Mouse (Mus musculus) thymus, postnatal 36 days (tissue): Measurements from ENCODE around the gene Gna12.

Experiments
- DNase-seq, 2 experiments: peaks; one replicate each; pipeline ENCODE4 v3.0.0; 2022; ENCODE audit warnings: mixed read lengths in 2 of 2

Gene Gna12

GRCm38 (mm10) chr5:140794753-140795152 lies 35.5 kb downstream of the Gna12 start:
- DNase-seq = no peak

GRCm38 (mm10) chr5:140792233-140792632 lies 38.0 kb downstream of the Gna12 start:
- DNase-seq = no peak

GRCm38 (mm10) chr5:140790937-140791877 lies 39.0 kb downstream of the Gna12 start:
- DNase-seq = no peak

GRCm38 (mm10) chr5:140790392-140790791 lies 39.8 kb downstream of the Gna12 start:
- no peak for DNase-seq

DNA sequence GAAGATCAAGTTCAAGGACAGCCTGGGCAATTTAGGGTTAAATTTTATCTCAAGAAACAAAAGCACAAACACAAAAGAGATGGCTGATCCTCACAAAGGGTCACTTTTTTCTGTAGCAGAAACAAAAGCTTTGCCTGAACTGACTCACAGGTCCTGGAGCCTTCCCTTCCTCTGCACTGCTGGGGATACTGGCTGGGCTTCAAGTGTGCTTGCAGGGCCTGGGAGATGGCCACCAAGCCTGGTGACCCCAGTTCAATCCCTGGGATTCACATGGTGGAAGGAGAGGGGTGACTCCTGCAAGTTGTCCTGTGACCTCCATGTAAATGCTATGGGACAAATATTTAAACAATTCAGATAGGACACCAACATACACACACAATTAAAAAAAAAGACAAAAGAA lies 40.7 kb downstream of the Gna12 start:
- no peak for DNase-seq

DNA sequence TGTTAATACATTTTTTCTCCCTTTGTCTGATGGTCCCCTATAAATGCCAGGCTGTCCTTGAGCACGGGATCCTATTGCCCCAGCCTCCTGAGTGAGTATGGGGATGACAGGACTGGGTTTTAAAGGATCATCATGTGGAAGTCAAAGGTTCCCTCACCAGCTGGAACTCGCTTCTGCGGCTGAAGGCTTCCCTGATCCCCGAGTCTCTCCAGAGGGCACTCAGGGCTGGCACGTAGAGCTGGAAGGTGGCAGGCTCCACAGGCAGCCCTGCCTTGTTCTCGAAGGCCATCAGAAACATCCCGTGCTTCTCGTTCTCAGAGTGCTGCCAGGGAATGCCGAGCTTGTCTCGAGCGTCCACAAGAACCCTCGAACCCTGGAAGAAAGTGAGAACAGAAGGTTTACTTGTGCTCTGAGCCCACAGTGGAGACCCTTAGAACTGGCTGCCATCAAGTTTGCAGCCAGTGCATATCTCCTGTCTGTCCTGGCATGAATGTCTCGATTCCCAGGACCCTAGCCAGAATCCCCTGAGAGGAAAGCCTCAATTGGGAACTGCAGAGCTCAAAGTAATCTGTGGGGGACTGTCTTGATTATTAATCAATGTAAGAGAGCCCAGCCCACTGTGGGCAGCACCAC lies 44.9 kb downstream of the Gna12 start:
- no peak for DNase-seq

DNA sequence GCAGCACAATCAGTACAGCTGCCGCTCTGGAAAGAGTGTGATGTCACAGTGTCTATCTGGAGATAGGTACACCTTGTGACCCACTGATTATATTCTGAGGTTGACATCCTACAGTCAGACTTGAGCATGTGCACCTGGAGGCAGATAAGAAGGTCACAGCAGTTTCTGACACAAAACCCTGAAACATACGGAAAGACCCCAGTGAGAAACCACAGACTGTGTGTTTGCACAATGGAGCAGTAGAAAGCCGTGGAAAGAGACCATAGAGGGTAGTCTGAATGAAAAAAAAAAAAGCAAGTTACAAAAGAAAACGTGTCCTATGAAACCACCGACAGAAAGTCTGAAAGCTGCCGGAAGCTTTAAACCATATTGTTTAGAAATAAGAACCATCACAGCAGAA lies 45.9 kb downstream of the Gna12 start:
- DNase-seq = no peak

- no peak for DNase-seq
These were observed 46.7 kb downstream of the Gna12 start for GRCm38 (mm10) chr5:140783577-140783976.

DNA sequence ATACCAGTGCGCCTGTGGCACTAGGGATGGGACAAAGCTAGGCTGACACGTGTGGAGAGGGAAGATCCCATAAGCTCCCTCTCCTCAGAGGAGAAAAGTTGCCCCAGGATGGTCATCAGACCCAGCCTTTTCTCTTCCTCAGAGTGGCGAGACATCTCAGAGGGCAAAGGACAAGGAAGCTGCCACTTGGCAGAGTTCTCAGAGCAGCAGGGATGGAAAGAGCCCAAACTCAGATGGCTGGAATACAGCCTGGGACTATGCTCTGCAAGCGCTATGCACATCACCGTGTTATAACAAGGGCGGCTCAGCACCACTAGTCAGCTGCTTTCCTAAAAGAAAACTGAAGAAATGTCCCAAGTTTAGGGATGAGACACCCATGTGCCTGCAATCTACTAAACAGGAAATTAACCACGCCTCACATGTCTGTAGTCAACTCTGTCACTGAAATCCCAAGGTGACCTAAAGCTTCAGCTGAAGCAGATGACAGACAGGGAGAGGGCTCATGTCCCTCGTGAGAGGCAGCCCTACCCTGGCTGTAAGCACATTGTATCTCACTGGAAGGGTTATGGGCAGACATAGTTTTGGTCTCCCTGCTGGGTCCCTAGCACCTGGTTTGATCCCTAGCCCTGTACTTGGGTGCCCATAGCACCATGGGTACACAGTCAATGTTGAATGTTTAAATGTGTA lies 48.2 kb downstream of the Gna12 start:
- no peak for DNase-seq

DNA sequence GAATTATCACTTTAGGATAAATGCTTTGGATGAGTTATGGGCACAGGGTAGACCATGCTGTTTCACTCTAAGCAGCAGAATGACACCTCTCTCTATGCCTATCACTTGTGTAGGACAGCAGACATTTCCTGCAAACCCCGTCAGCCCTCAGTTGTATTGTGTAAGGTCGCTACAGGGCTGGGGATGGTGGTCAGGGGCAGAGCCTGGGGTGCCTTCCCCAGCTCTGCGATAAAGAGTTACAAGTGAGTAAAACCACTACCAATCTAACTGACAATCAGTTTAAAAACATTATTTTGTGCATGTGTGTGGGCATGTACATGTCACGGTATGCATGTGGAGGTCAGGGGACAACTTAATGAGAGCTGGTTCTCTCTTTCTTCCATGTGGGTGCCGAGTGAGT lies 49.1 kb downstream of the Gna12 start:
- DNase-seq = no peak

DNA sequence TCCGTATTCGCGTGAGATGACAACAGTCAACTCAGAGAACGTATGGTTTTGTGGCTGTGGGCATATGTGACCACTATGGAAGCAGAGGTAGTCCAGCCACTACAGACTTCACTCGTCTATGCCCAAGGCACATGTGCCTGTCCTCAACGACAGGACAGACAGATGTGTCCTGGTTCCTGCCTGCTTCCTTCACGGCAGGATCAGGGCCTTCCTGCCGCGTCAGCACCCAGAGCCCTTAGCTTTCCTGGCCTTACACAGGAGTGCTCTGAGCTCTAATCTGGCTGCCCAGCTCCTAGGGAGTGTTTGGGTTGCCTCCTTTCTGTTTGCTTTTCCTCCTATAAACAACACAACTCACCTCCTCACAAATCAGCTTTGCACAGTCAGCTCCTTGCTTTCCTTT lies 53.3 kb downstream of the Gna12 start:
- no peak for DNase-seq

GRCm38 (mm10) chr5:140775111-140775510 lies 55.1 kb downstream of the Gna12 start:
- no peak for DNase-seq

- DNase-seq = no peak
These were observed 58.1 kb downstream of the Gna12 start for GRCm38 (mm10) chr5:140772158-140772557.

DNA sequence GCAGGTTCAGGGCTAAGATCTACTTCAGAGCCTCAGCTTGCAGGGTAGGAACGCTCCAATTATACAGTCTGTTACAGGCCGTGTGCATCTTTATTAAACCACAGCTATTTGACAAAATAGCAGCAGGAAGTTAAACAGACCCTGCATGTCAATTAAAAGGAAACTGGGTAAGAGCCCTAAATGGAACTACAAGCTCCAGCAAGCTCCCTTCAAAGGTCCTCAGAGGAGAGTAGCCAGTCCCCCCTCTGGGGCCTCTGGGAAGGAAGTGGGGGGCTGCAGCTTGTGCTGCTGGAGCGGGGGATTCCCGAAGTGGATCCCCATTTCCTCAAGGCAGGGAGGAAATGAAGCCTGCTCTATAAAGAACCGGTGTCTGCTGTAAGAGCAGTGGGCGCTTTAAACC lies 58.6 kb downstream of the Gna12 start:
- DNase-seq = no peak

DNA sequence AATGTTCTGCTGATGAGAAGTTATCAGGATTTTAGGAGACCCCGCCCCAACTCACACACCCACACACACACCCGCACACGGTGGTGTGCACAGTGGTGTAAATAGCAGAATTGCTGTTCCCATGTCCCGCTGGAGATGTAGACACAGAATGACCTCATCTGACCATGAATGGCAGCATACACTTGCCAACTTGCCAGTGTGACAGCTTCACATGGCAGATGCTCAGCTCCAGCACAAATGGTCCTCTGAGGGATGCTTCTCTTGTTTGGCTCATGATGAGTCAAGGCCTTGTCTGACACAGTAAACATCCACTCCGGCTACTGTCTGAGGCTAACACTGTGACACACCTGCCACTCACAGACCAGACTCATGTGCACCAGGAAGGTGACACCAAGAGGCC lies 61.9 kb downstream of the Gna12 start:
- no peak for DNase-seq

- DNase-seq = no peak
These were observed 62.5 kb downstream of the Gna12 start for GRCm38 (mm10) chr5:140767704-140768141.

DNA sequence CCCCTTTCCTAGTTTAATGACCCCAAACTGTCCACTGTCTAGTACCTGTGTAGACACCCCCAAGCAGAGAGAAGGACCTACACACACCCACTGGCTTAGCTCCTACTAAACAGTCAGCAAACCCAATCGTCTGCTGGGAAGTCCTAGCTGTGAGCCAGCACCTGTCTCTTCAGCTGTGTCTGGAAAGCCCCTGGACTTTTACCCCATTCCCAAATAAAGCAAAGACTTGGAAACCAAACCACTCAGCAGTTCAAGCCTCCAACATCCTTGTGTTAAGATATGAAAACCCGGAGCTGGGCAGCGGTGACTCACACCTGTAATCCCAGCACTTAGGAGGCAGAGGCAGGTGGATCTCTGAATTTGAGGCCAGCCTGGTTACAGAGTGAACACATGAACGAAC lies 63.7 kb downstream of the Gna12 start:
- no peak for DNase-seq

DNA sequence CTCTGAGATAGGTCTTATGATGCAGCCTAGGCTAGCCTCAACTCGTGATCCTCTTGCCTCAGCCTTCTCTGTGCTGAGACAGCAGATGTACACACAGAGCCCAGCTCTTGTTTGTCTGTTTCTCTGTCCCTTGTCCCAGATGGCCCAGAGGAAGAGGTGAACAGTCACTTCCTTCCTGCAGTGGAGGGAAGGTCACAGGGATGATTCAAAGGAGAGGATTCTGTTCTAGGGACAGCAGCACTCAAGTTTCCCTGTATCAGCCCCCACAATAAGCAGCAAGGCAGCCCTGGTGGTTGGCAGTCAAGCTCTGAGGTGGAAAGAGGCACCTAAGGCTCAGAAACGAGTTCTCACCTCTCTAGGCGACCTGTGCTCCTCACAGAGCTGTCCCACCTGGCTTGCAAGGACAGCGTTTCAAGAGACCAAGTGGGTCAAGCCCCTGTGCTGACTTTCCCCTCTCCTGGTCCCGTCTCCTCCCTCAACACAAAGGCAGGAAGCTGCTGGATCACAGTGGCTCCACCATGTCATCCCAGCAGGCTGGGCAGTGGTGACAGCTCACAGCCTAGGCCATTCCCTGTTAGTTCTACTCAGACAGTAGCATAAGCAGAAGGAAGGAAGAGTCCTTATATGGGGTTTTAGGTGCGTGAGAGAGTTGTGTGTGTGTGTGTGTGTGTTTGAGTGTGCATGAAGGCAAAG lies 65.2 kb downstream of the Gna12 start:
- DNase-seq = no peak

DNA sequence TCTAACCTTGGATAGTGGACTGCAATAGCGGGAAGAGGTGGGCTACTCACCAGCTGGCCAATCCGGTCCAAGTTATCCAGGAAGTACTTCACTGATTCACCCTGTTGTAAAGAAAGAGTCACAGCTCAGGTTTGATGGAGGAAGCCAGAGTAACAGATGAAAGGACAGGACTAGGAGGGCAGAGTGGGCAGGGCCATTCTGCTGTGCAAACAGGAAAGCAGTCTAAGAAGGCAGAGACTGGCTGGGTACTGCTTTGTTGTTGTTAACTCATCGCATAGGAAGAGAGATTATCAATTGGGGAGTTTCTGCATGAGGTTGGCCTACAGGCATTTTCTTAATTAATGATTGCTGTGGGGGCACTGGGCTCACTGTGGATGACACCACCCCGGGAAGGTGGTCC lies 67.7 kb downstream of the Gna12 start:
- DNase-seq = no peak

DNA sequence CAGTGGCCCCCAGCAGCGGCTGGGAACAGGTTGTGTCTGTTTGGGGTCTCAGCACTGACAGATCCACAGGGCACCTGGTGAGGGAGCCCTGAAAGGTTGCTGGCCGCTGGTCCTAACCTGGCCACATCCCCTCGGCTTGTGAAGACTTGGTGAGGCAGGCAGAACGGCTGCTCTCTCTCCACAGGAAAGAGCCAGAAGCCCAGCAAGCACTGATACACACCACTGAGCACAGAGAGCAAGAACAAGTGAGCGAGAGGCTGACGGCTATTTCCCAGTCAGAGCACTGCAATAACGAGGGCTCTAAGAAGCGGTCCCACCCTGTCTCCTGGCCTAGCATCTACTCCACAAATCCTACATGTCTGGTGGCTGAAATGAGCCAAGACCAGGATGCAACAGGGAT lies 71.4 kb downstream of the Gna12 start:
- no peak for DNase-seq

GRCm38 (mm10) chr5:140753223-140753622 lies 77.0 kb downstream of the Gna12 start:
- no peak for DNase-seq

GRCm38 (mm10) chr5:140752639-140753038 lies 77.6 kb downstream of the Gna12 start:
- no peak for DNase-seq

DNA sequence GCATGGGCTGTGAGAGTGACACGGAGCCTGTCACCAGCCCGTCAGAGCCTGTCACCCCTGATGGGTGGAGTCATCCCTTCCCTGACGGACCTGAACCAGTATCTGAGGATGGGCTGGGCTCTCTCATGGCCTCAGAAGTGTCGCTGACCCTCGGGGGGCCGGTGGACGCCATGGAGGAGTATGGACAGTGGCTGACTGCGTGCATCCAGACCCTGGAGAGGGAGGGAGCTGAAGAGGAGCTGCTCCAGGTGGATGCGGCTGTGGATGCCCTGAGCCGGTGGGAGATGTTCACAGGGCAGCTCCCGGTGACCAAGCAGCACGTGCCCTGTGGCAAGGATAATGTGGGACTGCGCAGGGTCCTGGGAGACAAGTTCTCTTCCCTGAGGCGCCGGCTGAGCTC lies 78.2 kb downstream of the Gna12 start:
- no peak for DNase-seq
